Mouse (Mus musculus) heart, embryonic 14.5 days (tissue): ENCODE data around the gene Ylpm1. TPM values are rescaled to one million over a fixed set of nuclear protein-coding genes. Genes with fewer than 3 reads are reported as not detected.

Experiments used
- ATAC-seq: fragments of 200-750 bp; cut with Nextera tagmentation; 2 replicates; pipeline ENCODE4 v1.8.0; 2017; ENCODE audit warnings: low read depth, moderate TSS enrichment; ENCODE audit not compliant: insufficient number of reproducible peaks, insufficient read depth, low FRiP score
- H3K27ac ChIP-seq, 2 experiments: fragments of 200-500 bp in 1 of 2; fragments of 300-500 bp in 1 of 2; sonication (generic) in 1 of 2; replicated peaks in 1 of 2; 2 replicates each; pipeline ENCODE4 v1.5.1; 2012 to 2014; ENCODE audit warnings: low read depth in 2 of 2, low read length in 2 of 2, control low read depth in 1 of 2, mild to moderate bottlenecking in 1 of 2, mixed read lengths in 1 of 2; ENCODE audit not compliant: control insufficient read depth in 1 of 2, insufficient read depth in 1 of 2
- H3K27me3 ChIP-seq: fragments of 300-500 bp; sonication (generic); 2 replicates; pipeline ENCODE4 v1.6.1; 2014; ENCODE audit warnings: mild to moderate bottlenecking, low read length, control low read depth; ENCODE audit not compliant: control insufficient read depth, insufficient read depth
- H3K36me3 ChIP-seq: fragments of 300-500 bp; sonication (generic); 2 replicates; pipeline ENCODE4 v1.6.1; 2014; ENCODE audit warnings: mild to moderate bottlenecking, control low read depth, low read length, mixed read lengths; ENCODE audit not compliant: control insufficient read depth, insufficient read depth
- H3K4me1 ChIP-seq, 2 experiments: fragments of 200-500 bp in 1 of 2; fragments of 300-500 bp in 1 of 2; sonication (generic) in 1 of 2; 2 replicates each; pipeline ENCODE4 v1.6.1; 2012 to 2014; ENCODE audit warnings: low read length in 2 of 2, control low read depth in 1 of 2, mixed read lengths in 1 of 2; ENCODE audit not compliant: control insufficient read depth in 2 of 2, insufficient read depth in 2 of 2
- H3K4me2 ChIP-seq: fragments of 300-500 bp; sonication (generic); 2 replicates; pipeline ENCODE4 v1.6.1; 2014; ENCODE audit warnings: mild to moderate bottlenecking, low read length
- H3K4me3 ChIP-seq, 2 experiments: fragments of 200-500 bp in 1 of 2; fragments of 300-500 bp in 1 of 2; sonication (generic) in 1 of 2; 2 replicates each; pipeline ENCODE4 v1.5.1; 2012 to 2014; ENCODE audit warnings: low read length in 2 of 2, mild to moderate bottlenecking in 2 of 2, control low read depth in 1 of 2, low read depth in 1 of 2, moderate library complexity in 1 of 2; ENCODE audit not compliant: control insufficient read depth in 1 of 2, insufficient read depth in 1 of 2
- H3K9ac ChIP-seq: fragments of 300-500 bp; sonication (generic); 2 replicates; pipeline ENCODE4 v1.6.1; 2014; ENCODE audit warnings: mild to moderate bottlenecking, low read length
- H3K9me3 ChIP-seq: fragments of 300-500 bp; sonication (generic); 2 replicates; pipeline ENCODE4 v1.6.1; 2016; ENCODE audit warnings: low read length, control low read depth; ENCODE audit not compliant: control insufficient read depth
- WGBS: fragments of 180-500 bp; shearing (Covaris S2); extraction: QIAGEN DNeasy Blood & Tissue Kit; methylation state at CpG from one replicate; pipeline ENCODE4 v1.1.7; 2014; 5-methylcytosine and 5-hydroxymethylcytosine counted together
- polyA plus RNA-seq: library from polyadenylated mRNA; unstranded; fragments of >200 nt; fragmentation: Nextera tagmentation; extraction: Ambion mirVana; gene quantifications from 2 replicates; pipeline ENCODE4 v1.2.1, GENCODE M21; 2014

The Ylpm1 gene
- polyA plus RNA-seq, 1 experiment from 2014 or later, result 27.1 TPM

GRCm38 (mm10) chr12:85010541-85010940 is 14.4 kb downstream of the Ylpm1 start:
- H3K27ac ChIP-seq, result no peak overlapping the region
- 88% methylated on average over 2 of the region's 2 CpGs for WGBS
- H3K36me3 ChIP-seq, result peaks cover 31% of the 10 kb centered on the region
- no peak for ATAC-seq
- no peak overlapping the region for H3K4me2 ChIP-seq
- H3K27me3 ChIP-seq, result no peaks in the 10 kb centered on the region
- no peak overlapping the region for H3K4me3 ChIP-seq
- no peaks in the 10 kb centered on the region; a peak in 1 of 4 replicates for H3K4me1 ChIP-seq
- no peak overlapping the region for H3K9ac ChIP-seq
- no peaks in the 10 kb centered on the region for H3K9me3 ChIP-seq

DNA sequence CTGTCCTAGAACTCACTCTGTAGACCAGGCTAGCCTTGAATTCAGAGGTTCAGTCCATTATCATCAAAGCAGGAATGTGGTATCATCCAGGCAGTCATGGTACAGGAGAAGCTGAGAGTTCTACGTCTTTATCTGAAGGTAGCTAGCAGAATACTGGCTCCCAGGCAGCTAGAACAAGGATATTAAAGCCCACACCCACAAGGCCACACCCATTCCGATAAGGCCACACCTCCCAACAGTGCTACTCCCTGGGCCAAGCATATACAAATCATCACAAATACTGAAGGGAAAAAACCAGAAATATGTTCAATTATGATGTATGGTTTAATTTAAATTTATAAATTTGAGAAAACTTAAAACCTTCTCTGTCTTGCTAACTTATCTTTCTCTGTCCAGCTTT is 16.1 kb downstream of the Ylpm1 start:
- peaks cover 45% of the 10 kb centered on the region for H3K36me3 ChIP-seq
- H3K9me3 ChIP-seq, result no peaks in the 10 kb centered on the region
- H3K9ac ChIP-seq, result no peak overlapping the region
- no peaks in the 10 kb centered on the region for H3K27me3 ChIP-seq
- no peak overlapping the region for H3K27ac ChIP-seq
- H3K4me2 ChIP-seq, result no peak overlapping the region
- H3K4me1 ChIP-seq, result no peaks in the 10 kb centered on the region; a peak in 1 of 4 replicates
- H3K4me3 ChIP-seq, result no peak overlapping the region
- WGBS, result 86% methylated on average over 2 of the region's 2 CpGs
- ATAC-seq, result no peak

DNA sequence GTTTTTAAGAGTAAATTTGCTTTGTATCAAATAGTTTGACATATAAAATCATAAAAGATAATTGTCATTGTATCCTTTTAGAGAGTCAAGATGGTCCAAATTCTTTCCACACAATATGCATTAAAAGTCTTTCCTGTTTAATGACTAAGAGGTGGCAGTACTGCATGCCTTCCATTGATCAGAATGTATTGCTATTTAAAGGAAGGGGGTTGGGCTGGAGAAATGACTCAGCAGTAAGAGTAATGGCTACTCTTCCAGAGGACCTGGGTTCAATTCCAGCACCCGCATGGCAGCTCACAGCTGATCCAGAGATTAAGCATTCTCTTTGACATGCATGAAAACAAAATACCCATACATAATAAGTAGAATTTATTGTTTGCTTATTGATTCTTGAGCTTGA is 25.9 kb downstream of the Ylpm1 start:
- Histone ChIP-seq H3K4me1 (no peaks in the 10 kb centered on the region), H3K9me3 (no peaks in the 10 kb centered on the region), H3K27me3 (no peaks in the 10 kb centered on the region), H3K9ac (no peak overlapping the region), H3K4me2 (no peak overlapping the region), H3K36me3 (peaks cover 23% of the 10 kb centered on the region), H3K4me3 (no peak overlapping the region), H3K27ac (no peak overlapping the region)
- 97% methylated on average over 1 of the region's 1 CpGs for WGBS
- ATAC-seq, result no peak

DNA sequence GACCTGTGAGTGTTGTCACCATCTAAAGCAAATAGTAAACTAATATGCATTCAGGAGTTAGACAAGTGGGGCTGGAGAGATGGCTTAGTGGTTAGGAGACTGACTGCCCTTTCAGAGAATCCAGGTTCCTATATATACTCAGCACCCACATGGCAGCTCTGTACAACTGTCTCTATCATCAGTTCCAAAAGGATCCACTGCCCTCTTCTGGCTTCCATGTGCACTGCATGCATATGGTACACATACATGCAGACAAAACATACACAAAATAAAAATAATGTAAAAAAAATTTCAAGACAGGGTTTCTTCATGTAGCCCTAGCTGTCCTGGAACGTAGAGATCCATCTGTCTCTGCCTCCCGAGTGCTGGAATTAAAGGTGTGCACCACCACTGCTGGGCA is 36.6 kb downstream of the Ylpm1 start:
- ATAC-seq, result no peak
- H3K9ac ChIP-seq, result no peak overlapping the region
- no peaks in the 10 kb centered on the region for H3K9me3 ChIP-seq
- no peak overlapping the region for H3K27ac ChIP-seq
- 97% methylated on average over 2 of the region's 2 CpGs for WGBS
- H3K36me3 ChIP-seq, result peaks cover 43% of the 10 kb centered on the region
- H3K4me2 ChIP-seq, result no peak overlapping the region
- no peaks in the 10 kb centered on the region for H3K4me1 ChIP-seq
- H3K27me3 ChIP-seq, result no peaks in the 10 kb centered on the region
- H3K4me3 ChIP-seq, result no peak overlapping the region

GRCm38 (mm10) chr12:85051218-85051617 is 55.1 kb downstream of the Ylpm1 start:
- H3K4me3 ChIP-seq, result no peak overlapping the region
- H3K9ac ChIP-seq, result no peak overlapping the region
- no peak for ATAC-seq
- 73% methylated on average over 6 of the region's 6 CpGs for WGBS
- H3K36me3 ChIP-seq, result peaks cover 58% of the 10 kb centered on the region
- H3K4me2 ChIP-seq, result no peak overlapping the region
- H3K27ac ChIP-seq, result no peak overlapping the region
- H3K4me1 ChIP-seq, result peaks cover 0 to 3% of the 10 kb centered on the region in 2 experiments; a peak in 1 of 4 replicates
- no peaks in the 10 kb centered on the region for H3K9me3 ChIP-seq
- no peaks in the 10 kb centered on the region for H3K27me3 ChIP-seq

DNA sequence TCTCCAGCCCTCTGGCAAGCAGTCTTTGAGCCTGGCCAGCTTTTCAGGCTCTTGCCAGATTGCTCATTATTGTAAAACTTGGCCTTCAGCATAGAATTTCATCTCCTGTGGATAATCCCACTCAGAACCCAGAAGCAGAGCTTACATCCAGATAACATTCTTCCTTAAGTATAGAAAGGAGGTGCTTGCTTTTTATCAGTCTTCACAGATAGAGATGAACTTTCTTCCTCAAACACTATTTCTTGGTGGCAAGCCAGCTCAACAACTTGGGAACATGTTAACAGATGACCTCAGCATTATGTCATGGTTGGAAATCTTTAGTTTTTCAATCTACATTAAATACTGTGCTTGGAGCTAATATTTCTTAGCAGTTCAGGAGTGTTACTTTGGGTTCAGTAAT is 74.9 kb downstream of the Ylpm1 start:
- Histone ChIP-seq H3K4me1 (no peaks in the 10 kb centered on the region), H3K4me2 (no peak overlapping the region), H3K9me3 (no peaks in the 10 kb centered on the region), H3K27me3 (no peaks in the 10 kb centered on the region), H3K9ac (no peak overlapping the region), H3K4me3 (no peak overlapping the region), H3K36me3 (peaks cover 76% of the 10 kb centered on the region), H3K27ac (no peak overlapping the region)
- no peak for ATAC-seq

DNA sequence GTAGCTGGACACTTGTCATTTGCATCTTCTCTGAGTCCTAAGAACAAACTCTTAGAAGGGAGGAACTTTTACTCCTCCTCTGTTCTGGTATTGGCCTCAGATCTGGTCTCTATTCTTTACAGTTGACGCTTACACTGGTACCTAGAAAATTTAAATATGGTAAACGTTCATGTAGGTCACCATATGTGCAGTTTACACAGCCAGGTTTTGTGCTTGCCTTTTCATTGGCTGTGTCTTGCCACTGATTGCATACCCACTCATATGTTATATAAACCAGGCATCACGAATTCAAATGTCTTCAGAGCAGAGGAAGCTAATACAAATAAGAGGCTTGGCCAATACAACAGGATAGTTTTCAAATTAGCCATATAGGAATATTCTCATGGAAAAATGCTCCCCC is 81.0 kb downstream of the Ylpm1 start:
- Histone ChIP-seq H3K4me2 (no peak overlapping the region), H3K9me3 (no peaks in the 10 kb centered on the region), H3K4me1 (no peaks in the 10 kb centered on the region), H3K36me3 (peaks cover 31% of the 10 kb centered on the region), H3K4me3 (no peak overlapping the region), H3K27ac (no peak overlapping the region), H3K27me3 (no peaks in the 10 kb centered on the region), H3K9ac (no peak overlapping the region)
- 93% methylated on average over 3 of the region's 3 CpGs for WGBS
- no peak for ATAC-seq

GRCm38 (mm10) chr12:85084257-85084656 is 88.1 kb downstream of the Ylpm1 start:
- no peak overlapping the region for H3K4me2 ChIP-seq
- no peak overlapping the region for H3K4me3 ChIP-seq
- H3K27me3 ChIP-seq, result no peaks in the 10 kb centered on the region
- H3K27ac ChIP-seq, result peak overlapping the region in 1 of 2 experiments; percentile 31; a peak in 1 of 4 replicates
- H3K9me3 ChIP-seq, result 0 out of 2 replicates have a peak, but pooled peaks cover 2% of the 10 kb centered on the region
- ATAC-seq, result no peak
- H3K4me1 ChIP-seq, result 0 out of 4 replicates have a peak, but pooled peaks cover 0 to 3% of the 10 kb centered on the region in 2 experiments
- peaks cover 29% of the 10 kb centered on the region for H3K36me3 ChIP-seq
- WGBS, result 61% methylated on average over 2 of the region's 2 CpGs
- H3K9ac ChIP-seq, result no peak overlapping the region
